Mouse (Mus musculus) heart, postnatal 0 days (tissue): ENCODE data around the gene Dock1.

Source experiments
- CTCF ChIP-seq: IDR thresholded peaks from 2 replicates; pipeline ENCODE4 v1.5.1; 2016; ENCODE audit warnings: antibody characterized with exemption, control low read depth, low read depth
- EP300 ChIP-seq: IDR thresholded peaks from 2 replicates; pipeline ENCODE4 v1.6.1; 2016; ENCODE audit warnings: antibody characterized with exemption, low read depth

DNA sequence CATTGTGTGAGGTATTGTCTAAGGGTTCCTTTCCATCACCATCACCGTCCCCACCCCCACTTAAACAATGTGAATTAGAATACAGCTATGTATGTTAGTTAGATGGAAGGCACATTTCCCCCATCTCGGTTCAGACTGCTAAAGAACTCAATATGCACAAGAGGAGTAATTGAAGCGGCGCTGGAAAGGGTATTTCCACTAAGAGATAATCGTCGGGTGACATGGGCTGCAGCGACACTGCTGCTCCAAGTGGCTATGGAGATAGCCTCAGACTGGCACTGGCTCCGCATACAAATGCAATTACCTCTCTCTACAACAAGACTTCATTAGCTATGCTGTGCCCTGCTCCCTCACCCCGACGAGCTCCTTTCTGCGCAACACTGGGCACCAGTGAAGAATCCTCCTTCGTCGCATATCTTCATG is 222.0 kb downstream of the Dock1 start:
- no peak for TF ChIP-seq CTCF
- TF ChIP-seq EP300 = no peak
